Mouse (Mus musculus) stomach, embryonic 14.5 days (tissue): ENCODE measurements around the gene Zfp553. TPM values are rescaled to one million over a fixed set of nuclear protein-coding genes. Genes with fewer than 3 reads are reported as not detected.
A peak's percentile ranks its signal among the peaks of the same experiment; 100 is the strongest.

Experiments used
- ATAC-seq: fragments of 200-750 bp; cut with Nextera tagmentation; 2 replicates; pipeline ENCODE4 v1.8.0; 2017; ENCODE audit warnings: low read depth, moderate TSS enrichment; ENCODE audit not compliant: insufficient number of reproducible peaks, insufficient read depth, low FRiP score
- H3K27ac ChIP-seq: fragments of 300-500 bp; sonication (generic); 2 replicates; pipeline ENCODE4 v1.5.1; 2014; ENCODE audit warnings: mild to moderate bottlenecking, low read length, moderate library complexity, mixed read lengths
- H3K27me3 ChIP-seq: fragments of 300-500 bp; sonication (generic); 2 replicates; pipeline ENCODE4 v1.6.1; 2014; ENCODE audit warnings: low read length, control low read depth, mixed read lengths; ENCODE audit not compliant: control insufficient read depth, insufficient read depth
- H3K36me3 ChIP-seq: fragments of 300-500 bp; sonication (generic); 2 replicates; pipeline ENCODE4 v1.6.1; 2014; ENCODE audit warnings: mild to moderate bottlenecking, control low read depth, low read length, moderate library complexity, mixed read lengths; ENCODE audit not compliant: control insufficient read depth, insufficient read depth
- H3K4me1 ChIP-seq: fragments of 300-500 bp; sonication (generic); 2 replicates; pipeline ENCODE4 v1.6.1; 2014; ENCODE audit warnings: low read length, control low read depth, mixed read lengths; ENCODE audit not compliant: control insufficient read depth, insufficient read depth
- H3K4me2 ChIP-seq: fragments of 300-500 bp; sonication (generic); replicated peaks from 2 replicates; pipeline ENCODE4 v1.6.1; 2014; ENCODE audit warnings: low read depth, low read length, control low read depth
- H3K4me3 ChIP-seq: fragments of 300-500 bp; sonication (generic); 2 replicates; pipeline ENCODE4 v1.5.1; 2014; ENCODE audit warnings: low read depth, low read length, control low read depth
- H3K9ac ChIP-seq: fragments of 300-500 bp; sonication (generic); replicated peaks from 2 replicates; pipeline ENCODE4 v1.6.1; 2014; ENCODE audit warnings: low read depth, mild to moderate bottlenecking, control low read depth, low read length, moderate library complexity, mixed read lengths
- H3K9me3 ChIP-seq: fragments of 300-500 bp; sonication (generic); 2 replicates; pipeline ENCODE4 v1.6.1; 2016; ENCODE audit warnings: low read depth, low read length, control low read depth; ENCODE audit not compliant: control insufficient read depth
- WGBS: fragments of 180-500 bp; shearing (Covaris S2); extraction: QIAGEN DNeasy Blood & Tissue Kit; methylation state at CpG from one replicate; pipeline ENCODE4 v1.1.7; 2014; 5-methylcytosine and 5-hydroxymethylcytosine counted together
- polyA plus RNA-seq: library from polyadenylated mRNA; unstranded; fragments of >200 nt; fragmentation: Nextera tagmentation; extraction: Ambion mirVana; gene quantifications from 2 replicates; pipeline ENCODE4 v1.2.1, GENCODE M21; 2014

Zfp553 gene
- polyA plus RNA-seq, 1 experiment from 2014 or later: 24.4 TPM

- peak overlapping the region; percentile 89 for H3K4me2 ChIP-seq
- H3K9me3 ChIP-seq: no peaks in the 10 kb centered on the region
- peaks cover 39% of the 10 kb centered on the region for H3K36me3 ChIP-seq
- ATAC-seq: peak; percentile 92
- H3K27ac ChIP-seq: peak overlapping the region; percentile 85
- H3K9ac ChIP-seq: peak overlapping the region; percentile 53
- H3K4me1 ChIP-seq: 0 out of 2 replicates have a peak, but pooled peaks cover 6% of the 10 kb centered on the region
- no peaks in the 10 kb centered on the region for H3K27me3 ChIP-seq
- H3K4me3 ChIP-seq: peak overlapping the region; percentile 54
- under 1% methylated on average over 136 of the region's 136 CpGs for WGBS
Measured at GRCm38 (mm10) chr7:127253821-127254769, 21.2 kb downstream of the Zfp553 start.

GRCm38 (mm10) chr7:127255008-127255407 is 22.1 kb downstream of the Zfp553 start:
- 9% methylated on average over 4 of the region's 4 CpGs for WGBS
- H3K4me3 ChIP-seq: peak overlapping the region; percentile 54
- peak overlapping the region; percentile 85 for H3K27ac ChIP-seq
- H3K4me2 ChIP-seq: peak overlapping the region; percentile 89
- peak overlapping the region; percentile 53; the same call in 1 of the 2 replicates for H3K9ac ChIP-seq
- 0 out of 2 replicates have a peak, but pooled peaks cover 9% of the 10 kb centered on the region for H3K4me1 ChIP-seq
- H3K27me3 ChIP-seq: no peaks in the 10 kb centered on the region
- H3K9me3 ChIP-seq: no peaks in the 10 kb centered on the region
- ATAC-seq: no peak
- H3K36me3 ChIP-seq: peaks cover 33% of the 10 kb centered on the region

- ATAC-seq: no peak
- Histone ChIP-seq H3K36me3 (peaks cover 28% of the 10 kb centered on the region), H3K27me3 (no peaks in the 10 kb centered on the region), H3K27ac (no peak overlapping the region), H3K9me3 (no peaks in the 10 kb centered on the region), H3K4me3 (no peak overlapping the region), H3K4me2 (no peak overlapping the region), H3K4me1 (0 out of 2 replicates have a peak, but pooled peaks cover 9% of the 10 kb centered on the region), H3K9ac (no peak overlapping the region)
- WGBS: 91% methylated on average over 2 of the region's 2 CpGs
Measured at GRCm38 (mm10) chr7:127255965-127256364, 23.1 kb downstream of the Zfp553 start.

GRCm38 (mm10) chr7:127256518-127256917 is 23.7 kb downstream of the Zfp553 start:
- H3K36me3 ChIP-seq: peaks cover 28% of the 10 kb centered on the region
- H3K4me1 ChIP-seq: 0 out of 2 replicates have a peak, but pooled peaks cover 9% of the 10 kb centered on the region
- 87% methylated on average over 5 of the region's 5 CpGs for WGBS
- no peaks in the 10 kb centered on the region for H3K27me3 ChIP-seq
- ATAC-seq: no peak
- no peaks in the 10 kb centered on the region for H3K9me3 ChIP-seq
- H3K4me3 ChIP-seq: no peak overlapping the region
- H3K27ac ChIP-seq: no peak overlapping the region
- no peak overlapping the region for H3K4me2 ChIP-seq
- H3K9ac ChIP-seq: no peak overlapping the region

GRCm38 (mm10) chr7:127259186-127259905 is 26.5 kb downstream of the Zfp553 start:
- WGBS: 71% methylated on average over 8 of the region's 8 CpGs
- Histone ChIP-seq H3K4me2 (peak overlapping the region; percentile 71), H3K9me3 (no peaks in the 10 kb centered on the region), H3K36me3 (peaks cover 18% of the 10 kb centered on the region; the same call in 1 of the 2 replicates), H3K27me3 (no peaks in the 10 kb centered on the region), H3K9ac (no peak overlapping the region), H3K4me1 (0 out of 2 replicates have a peak, but pooled peaks cover 9% of the 10 kb centered on the region), H3K27ac (no peak overlapping the region), H3K4me3 (peak overlapping the region; percentile 70)
- ATAC-seq: no peak

- Histone ChIP-seq H3K27me3 (no peaks in the 10 kb centered on the region), H3K36me3 (peaks cover 18% of the 10 kb centered on the region; the same call in 1 of the 2 replicates), H3K4me1 (0 out of 2 replicates have a peak, but pooled peaks cover 2% of the 10 kb centered on the region), H3K9me3 (no peaks in the 10 kb centered on the region), H3K4me2 (peak within 1 kb of the TSS; percentile 71), H3K4me3 (peak within 1 kb of the TSS; percentile 70), H3K27ac (no peak within 1 kb of the TSS), H3K9ac (peak within 1 kb of the TSS; percentile 65)
- peak; percentile 98 for ATAC-seq
- WGBS: under 1% methylated on average over 50 of the region's 50 CpGs
Measured at GRCm38 (mm10) chr7:127260309-127261111, 27.6 kb downstream of the Zfp553 start, which contains the start of gene Dctpp1. Gene Dctpp1 (minus strand): TSS chr7:127260709.

GRCm38 (mm10) chr7:127262218-127262961 is 29.5 kb downstream of the Zfp553 start:
- Histone ChIP-seq H3K4me3 (no peak overlapping the region), H3K4me1 (0 out of 2 replicates have a peak, but pooled peaks cover 2% of the 10 kb centered on the region), H3K27ac (no peak overlapping the region), H3K9me3 (no peaks in the 10 kb centered on the region), H3K27me3 (no peaks in the 10 kb centered on the region), H3K9ac (no peak overlapping the region), H3K36me3 (peaks cover 12% of the 10 kb centered on the region; the same call in 1 of the 2 replicates), H3K4me2 (no peak overlapping the region)
- 76% methylated on average over 10 of the region's 10 CpGs for WGBS
- no peak for ATAC-seq
